In genomic region chr10:53180751-53181151, GRCm38 (mm10) we compare ENCODE assay signal across 13 mouse cellular contexts.
DNase-seq lines count a peak whose midpoint lies in the region; ATAC-seq lines count a peak whose summit lies in the region.
"Had no signal": no experiment of that assay in that cellular context is flagged by ENCODE, and none has a peak within 500 bp of the region (broad histone marks: within the 10 kb centered on the region; RNA-seq: fewer than 3 reads in every experiment).

No protein-coding gene starts in this region.

- peak; percentile 17 to 31 for DNase-seq in heart, adult 9 months (ENCODE audit: low spot score in 2 of 2)
- DNase-seq in heart, postnatal 14 days, result no peak
- peak; percentile 44 for DNase-seq in right cerebral cortex, adult 18-20 months
- DNase-seq in right cerebral cortex, postnatal 14 days, result no peak
- DNase-seq in telencephalon, adult 2 months (ENCODE audit: low read depth, low spot score), result peak; percentile 55
- no peak for DNase-seq in cerebellum, postnatal 4 days (ENCODE audit: low spot score in 2 of 2)
- DNase-seq in embryo, embryonic 10 days (ENCODE audit: low spot score), result no peak
- DNase-seq: cerebellum, adult 18-20 months had no signal

- H3K36me3 ChIP-seq in limb, embryonic 12.5 days, result no peaks in the 10 kb centered on the region
- H3K36me3 ChIP-seq: forebrain, embryonic 10.5 days; hindbrain, embryonic 13.5 days; neural tube, embryonic 12.5 days had no signal

- H3K9me3 ChIP-seq in limb, embryonic 12.5 days, result no peaks in the 10 kb centered on the region
- H3K9me3 ChIP-seq: forebrain, embryonic 10.5 days; hindbrain, embryonic 13.5 days; neural tube, embryonic 12.5 days had no signal

- no peaks in the 10 kb centered on the region for H3K27me3 ChIP-seq in limb, embryonic 12.5 days
- H3K27me3 ChIP-seq: hindbrain, embryonic 13.5 days; neural tube, embryonic 12.5 days had no signal

- WGBS in limb, embryonic 12.5 days, result 43% methylated on average over 11 of the region's 11 CpGs

- no peak overlapping the region for H3K9ac ChIP-seq in limb, embryonic 12.5 days (replicated peaks)
- H3K9ac ChIP-seq: hindbrain, embryonic 13.5 days; neural tube, embryonic 12.5 days had no signal

- no peak overlapping the region for H3K4me3 ChIP-seq in limb, embryonic 12.5 days (replicated peaks)
- H3K4me3 ChIP-seq: forebrain, embryonic 10.5 days; hindbrain, embryonic 13.5 days; neural tube, embryonic 12.5 days had no signal

- no peak for ATAC-seq in limb, embryonic 12.5 days (ENCODE audit: insufficient number of reproducible peaks, insufficient read depth, low FRiP score, low TSS enrichment, low read depth)
- ATAC-seq: CD4-positive, CD25-positive, alpha-beta regulatory T cell, adult 4 months had no signal

- intact Hi-C loops in heart, postnatal 14 days (cut with DNase I), result loop anchor here (5.0 kb wide), 1 partner anchor 88 kb away; no protein-coding TSS in a partner anchor

- H3K4me1 ChIP-seq in limb, embryonic 12.5 days (replicated peaks), result no peaks in the 10 kb centered on the region; the same call in 1 of the 2 replicates
- H3K4me1 ChIP-seq: neural tube, embryonic 12.5 days had no signal

- peak overlapping the region; percentile 8; the same call in 1 of the 2 replicates for H3K4me2 ChIP-seq in limb, embryonic 12.5 days
- H3K4me2 ChIP-seq: hindbrain, embryonic 13.5 days; neural tube, embryonic 12.5 days had no signal

- H3K27ac ChIP-seq in limb, embryonic 12.5 days, result no peak overlapping the region
- H3K27ac ChIP-seq: forebrain, embryonic 10.5 days; hindbrain, embryonic 13.5 days; neural tube, embryonic 12.5 days had no signal

Comparison
In these comparisons a context has a peak if more than half of its experiments do, and no peak if none do; other contexts are left out.
1. DNase-seq: peak in heart, adult 9 months (2 of 2), right cerebral cortex, adult 18-20 months (single experiment) and telencephalon, adult 2 months (single experiment); none in heart, postnatal 14 days (0 of 2), right cerebral cortex, postnatal 14 days (single experiment), cerebellum, postnatal 4 days (0 of 2) and embryo, embryonic 10 days (single experiment).